Mouse (Mus musculus) midbrain, embryonic 13.5 days (tissue): ENCODE data around the gene Ubap1. TPM values are rescaled to one million over a fixed set of nuclear protein-coding genes. Genes with fewer than 3 reads are reported as not detected.

Experiments used
- ATAC-seq: fragments of 200-750 bp; cut with Nextera tagmentation; 2 replicates; pipeline ENCODE4 v1.8.0; 2017; ENCODE audit warnings: mild to moderate bottlenecking, moderate TSS enrichment, moderate library complexity
- H3K27ac ChIP-seq: fragments of 300-500 bp; sonication (generic); 2 replicates; pipeline ENCODE4 v1.5.1; 2015; ENCODE audit warnings: inconsistent platforms, mild to moderate bottlenecking, moderate library complexity
- H3K27me3 ChIP-seq: fragments of 300-500 bp; sonication (generic); 2 replicates; pipeline ENCODE4 v1.6.1; 2015; ENCODE audit warnings: mild to moderate bottlenecking, inconsistent platforms
- H3K36me3 ChIP-seq: fragments of 300-500 bp; sonication (generic); 2 replicates; pipeline ENCODE4 v1.6.1; 2015; ENCODE audit warnings: mild to moderate bottlenecking, inconsistent platforms
- H3K4me1 ChIP-seq: fragments of 300-500 bp; sonication (generic); replicated peaks from 2 replicates; pipeline ENCODE4 v1.6.1; 2015; ENCODE audit warnings: inconsistent platforms
- H3K4me2 ChIP-seq: fragments of 300-500 bp; sonication (generic); replicated peaks from 2 replicates; pipeline ENCODE4 v1.6.1; 2015; ENCODE audit warnings: moderate library complexity, mild to moderate bottlenecking, inconsistent platforms
- H3K4me3 ChIP-seq: fragments of 300-500 bp; sonication (generic); replicated peaks from 2 replicates; pipeline ENCODE4 v1.5.1; 2015; ENCODE audit warnings: mild to moderate bottlenecking, inconsistent platforms
- H3K9ac ChIP-seq: fragments of 300-500 bp; sonication (generic); replicated peaks from 2 replicates; pipeline ENCODE4 v1.6.1; 2015; ENCODE audit warnings: mild to moderate bottlenecking, inconsistent platforms
- H3K9me3 ChIP-seq: fragments of 300-500 bp; sonication (generic); 2 replicates; pipeline ENCODE4 v1.6.1; 2016; ENCODE audit warnings: mild to moderate bottlenecking, inconsistent platforms
- WGBS: fragments of 180-500 bp; shearing (Covaris S2); methylation state at CpG from one replicate; pipeline ENCODE4 v1.1.7; 2015; 5-methylcytosine and 5-hydroxymethylcytosine counted together
- polyA plus RNA-seq: library from polyadenylated mRNA; unstranded; fragments of >200 nt; fragmentation: Nextera tagmentation; extraction: Ambion mirVana; gene quantifications from 2 replicates; pipeline ENCODE4 v1.2.1, GENCODE M21; 2015

Ubap1 gene
- polyA plus RNA-seq, 1 experiment from 2014 or later, result 74.5 TPM

DNA sequence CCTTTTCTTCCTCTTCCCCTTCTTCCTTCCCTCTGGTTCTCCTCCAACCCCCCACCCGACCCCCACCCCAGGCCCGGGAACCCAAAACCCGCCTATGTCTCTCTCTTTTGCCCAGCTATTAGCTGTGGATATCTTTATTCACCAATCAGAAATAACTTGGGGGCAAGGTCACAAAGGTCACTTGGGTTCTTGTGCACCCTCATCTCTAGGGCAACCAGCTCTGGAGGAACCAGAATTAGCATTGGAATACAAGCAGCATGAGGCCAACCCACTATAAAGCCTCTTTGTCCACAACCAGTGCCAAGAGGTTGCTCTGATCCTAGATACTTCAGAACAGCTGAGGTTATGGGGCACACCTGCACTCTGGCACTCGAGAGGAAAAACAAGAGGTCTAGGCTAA is 19.3 kb upstream of the Ubap1 start:
- H3K9me3 ChIP-seq, result no peaks in the 10 kb centered on the region
- ATAC-seq, result no peak
- H3K36me3 ChIP-seq, result no peaks in the 10 kb centered on the region
- no peak overlapping the region for H3K4me3 ChIP-seq
- no peaks in the 10 kb centered on the region for H3K4me1 ChIP-seq
- no peaks in the 10 kb centered on the region for H3K27me3 ChIP-seq
- 38% methylated on average over 4 of the region's 4 CpGs for WGBS
- H3K4me2 ChIP-seq, result no peak overlapping the region
- no peak overlapping the region for H3K27ac ChIP-seq
- H3K9ac ChIP-seq, result no peak overlapping the region

DNA sequence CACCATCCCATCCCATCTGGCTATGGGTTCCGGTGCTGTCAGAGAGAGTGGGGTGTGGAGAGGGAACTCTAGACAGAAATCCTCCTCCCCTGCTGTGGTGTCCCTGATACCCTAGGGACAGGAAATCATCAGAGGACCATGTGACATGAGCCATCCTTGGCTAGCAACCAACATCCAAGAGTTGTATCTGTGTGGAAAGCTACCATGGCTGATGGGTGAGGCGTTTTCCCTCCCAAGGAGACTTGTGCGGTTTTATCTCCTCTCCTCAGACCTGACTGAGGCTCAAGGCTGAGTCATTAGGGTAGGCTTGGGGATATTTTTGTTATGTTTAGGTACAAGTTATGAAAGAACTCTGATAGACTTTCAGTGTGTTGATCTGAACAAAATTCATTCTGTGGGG is 17.7 kb upstream of the Ubap1 start:
- Histone ChIP-seq H3K9me3 (no peaks in the 10 kb centered on the region), H3K4me2 (no peak overlapping the region), H3K4me3 (no peak overlapping the region), H3K27ac (no peak overlapping the region), H3K27me3 (no peaks in the 10 kb centered on the region), H3K9ac (no peak overlapping the region), H3K4me1 (no peaks in the 10 kb centered on the region), H3K36me3 (no peaks in the 10 kb centered on the region)
- WGBS, result 91% methylated on average over 3 of the region's 3 CpGs
- ATAC-seq, result no peak

DNA sequence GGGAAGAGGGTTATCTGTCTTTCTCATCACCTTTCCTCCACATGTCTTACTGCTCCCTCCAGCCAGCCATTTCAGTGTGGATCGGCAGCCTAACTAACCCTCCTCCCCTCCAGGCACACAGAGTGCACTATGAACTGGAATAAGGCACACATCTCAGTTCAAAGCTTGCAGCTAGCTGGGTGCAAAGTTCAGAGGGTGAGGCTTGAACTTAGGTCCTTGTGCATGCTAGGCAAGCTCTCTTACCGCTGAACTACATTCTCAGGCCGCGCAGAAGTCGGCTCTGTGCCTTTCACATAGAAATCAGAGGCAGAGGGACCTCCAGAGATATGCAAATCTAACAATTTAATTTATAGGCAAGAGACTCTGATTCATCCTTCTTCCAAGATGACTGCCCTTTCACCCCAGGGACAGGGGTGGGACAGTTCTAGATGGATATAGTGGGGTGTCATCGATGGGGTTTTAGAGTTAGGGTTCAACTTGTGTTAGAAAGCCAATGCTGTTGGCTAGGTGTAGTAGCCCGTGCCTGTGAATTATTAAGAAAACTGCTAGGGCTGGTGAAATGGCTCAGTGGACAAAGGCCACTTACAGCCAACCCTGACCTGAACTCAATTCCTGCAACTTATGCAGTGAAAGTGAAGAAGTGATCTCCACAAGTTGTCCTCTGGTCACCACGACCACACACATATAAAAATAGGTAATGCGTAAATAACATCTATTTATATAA is 16.9 kb upstream of the Ubap1 start:
- no peak overlapping the region for H3K27ac ChIP-seq
- no peaks in the 10 kb centered on the region for H3K27me3 ChIP-seq
- no peak overlapping the region for H3K9ac ChIP-seq
- no peaks in the 10 kb centered on the region for H3K9me3 ChIP-seq
- ATAC-seq, result no peak
- H3K4me3 ChIP-seq, result no peak overlapping the region
- no peaks in the 10 kb centered on the region for H3K4me1 ChIP-seq
- no peaks in the 10 kb centered on the region for H3K36me3 ChIP-seq
- WGBS, result 95% methylated on average over 9 of the region's 9 CpGs
- no peak overlapping the region for H3K4me2 ChIP-seq

DNA sequence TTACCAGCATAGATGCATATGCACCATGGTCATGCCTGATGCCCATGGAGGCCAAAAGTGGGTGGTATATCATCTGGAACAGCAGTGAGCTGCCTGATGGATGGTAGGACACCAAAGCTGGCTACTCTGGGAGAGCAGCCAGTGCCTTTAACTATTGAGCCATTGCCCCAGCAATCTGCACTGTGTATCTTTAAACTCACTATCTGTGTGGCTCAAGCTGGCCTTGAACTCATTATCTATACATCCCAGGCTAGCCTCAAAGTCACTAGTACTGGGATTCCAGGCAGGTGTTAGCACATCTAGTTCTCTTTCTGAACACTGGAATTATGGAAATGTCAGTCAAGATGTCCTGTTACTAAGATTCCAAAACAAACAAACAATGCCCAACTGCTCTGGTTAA is 12.2 kb upstream of the Ubap1 start:
- Histone ChIP-seq H3K27ac (no peak overlapping the region), H3K4me1 (no peaks in the 10 kb centered on the region), H3K4me2 (no peak overlapping the region), H3K27me3 (no peaks in the 10 kb centered on the region), H3K36me3 (no peaks in the 10 kb centered on the region), H3K4me3 (no peak overlapping the region), H3K9me3 (no peaks in the 10 kb centered on the region), H3K9ac (no peak overlapping the region)
- no peak for ATAC-seq

DNA sequence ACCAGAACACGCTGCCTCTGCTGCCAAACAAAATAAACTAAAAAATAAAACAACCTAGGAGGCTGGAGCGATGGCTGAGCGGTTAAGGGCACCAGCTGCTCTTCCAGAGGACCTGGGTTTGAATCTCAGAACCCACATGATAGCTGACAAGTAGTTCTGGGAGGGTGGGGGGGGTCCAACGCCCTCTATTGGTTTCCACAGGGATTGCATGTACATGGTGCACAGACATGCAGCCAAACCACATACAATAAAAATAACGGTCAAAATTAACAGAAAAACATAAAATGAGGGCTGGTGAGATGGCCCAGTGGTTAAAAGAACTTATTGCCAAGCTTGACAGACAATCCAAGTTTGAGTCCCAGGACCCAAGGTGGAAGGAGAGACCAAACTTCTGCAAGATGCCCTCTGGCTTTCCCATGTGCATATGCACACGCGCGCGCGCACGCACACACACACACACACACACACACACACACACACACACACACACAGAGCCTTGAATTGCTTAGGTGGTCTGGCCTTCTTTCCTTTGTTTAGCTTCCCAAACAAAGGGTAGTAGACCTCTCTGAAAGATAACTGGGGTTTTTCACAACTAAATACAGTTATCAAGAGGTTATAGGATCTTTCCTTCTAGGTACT is 7.8 kb upstream of the Ubap1 start:
- Histone ChIP-seq H3K27me3 (no peaks in the 10 kb centered on the region), H3K36me3 (no peaks in the 10 kb centered on the region), H3K4me1 (no peaks in the 10 kb centered on the region), H3K9me3 (no peaks in the 10 kb centered on the region), H3K9ac (no peak overlapping the region), H3K27ac (no peak overlapping the region), H3K4me2 (no peak overlapping the region), H3K4me3 (no peak overlapping the region)
- no peak for ATAC-seq
- WGBS, result 83% methylated on average over 11 of the region's 11 CpGs

DNA sequence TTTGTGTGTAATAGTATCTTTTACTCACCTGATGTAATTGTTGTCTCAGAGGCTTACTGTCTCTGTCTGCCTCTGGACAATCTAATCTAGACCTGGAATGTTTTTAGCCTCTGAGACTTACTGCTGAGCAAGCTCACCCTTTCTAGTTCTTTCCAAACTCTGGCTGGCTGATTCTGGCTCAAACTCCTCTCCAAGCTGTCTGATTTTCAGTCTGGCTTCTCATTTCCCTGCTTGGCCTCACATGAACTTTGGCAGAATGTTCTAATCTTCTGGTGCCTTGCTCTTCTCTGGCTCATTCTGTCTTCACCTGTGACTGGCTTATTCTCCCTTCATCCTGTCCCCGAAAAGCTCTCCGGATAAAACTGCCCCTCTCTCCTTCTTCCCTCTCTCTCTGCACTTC is 2.8 kb upstream of the Ubap1 start:
- ATAC-seq, result no peak
- Histone ChIP-seq H3K36me3 (no peaks in the 10 kb centered on the region), H3K4me2 (no peak overlapping the region), H3K27ac (no peak overlapping the region), H3K9me3 (no peaks in the 10 kb centered on the region), H3K4me3 (no peak overlapping the region), H3K27me3 (no peaks in the 10 kb centered on the region), H3K9ac (no peak overlapping the region), H3K4me1 (peaks cover 14% of the 10 kb centered on the region)
- WGBS, result 68% methylated on average over 2 of the region's 2 CpGs

DNA sequence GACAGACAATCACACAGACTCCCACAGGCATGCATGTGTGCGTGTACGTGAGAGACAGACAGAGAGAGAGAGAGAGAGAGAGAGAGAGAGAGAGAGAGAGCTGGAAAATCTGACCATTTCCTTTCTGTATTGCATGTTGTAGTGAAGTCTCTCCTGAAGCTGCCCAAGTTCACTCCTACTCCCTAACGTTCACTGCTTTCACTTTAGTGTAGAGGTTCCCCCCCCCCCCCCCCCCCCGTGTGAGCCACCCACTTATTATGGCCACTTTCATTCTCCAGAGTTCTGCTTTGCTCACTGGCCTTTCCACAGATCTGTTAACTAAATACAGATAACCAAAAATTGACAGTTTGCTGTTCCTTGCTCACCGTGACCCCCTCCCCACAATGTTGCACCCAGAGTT is 957 bp upstream of the Ubap1 start:
- no peaks in the 10 kb centered on the region for H3K27me3 ChIP-seq
- WGBS, result 52% methylated on average over 5 of the region's 5 CpGs
- H3K27ac ChIP-seq, result no peak overlapping the region
- H3K36me3 ChIP-seq, result peaks cover 10% of the 10 kb centered on the region
- H3K9ac ChIP-seq, result peak overlapping the region; percentile 48
- peak overlapping the region; percentile 37 for H3K4me2 ChIP-seq
- H3K4me3 ChIP-seq, result peak overlapping the region; percentile 72
- H3K4me1 ChIP-seq, result peaks cover 14% of the 10 kb centered on the region
- ATAC-seq, result no peak
- no peaks in the 10 kb centered on the region for H3K9me3 ChIP-seq

DNA sequence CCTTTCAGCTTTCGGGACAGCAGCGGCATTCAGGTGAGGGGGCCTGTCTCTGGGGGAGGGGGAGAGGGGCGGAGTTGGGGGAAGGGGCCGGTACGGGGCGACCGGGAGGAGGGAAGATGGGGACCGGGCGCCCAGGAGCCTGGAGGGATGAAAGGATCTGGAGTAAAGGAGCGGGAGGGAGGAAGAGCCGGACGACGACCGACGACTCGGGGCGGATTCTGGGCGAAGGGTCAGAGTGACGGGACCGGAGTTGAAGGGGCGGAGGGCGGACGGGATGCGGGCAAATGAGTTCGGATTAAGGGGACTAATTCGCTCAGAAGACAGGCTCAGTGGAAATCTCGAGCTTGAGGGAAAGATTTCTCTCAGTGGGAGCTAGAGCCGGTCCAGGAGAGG is 399 bp downstream of the Ubap1 start:
- H3K27ac ChIP-seq, result peak overlapping the region; percentile 96
- H3K9me3 ChIP-seq, result no peaks in the 10 kb centered on the region
- peaks cover 14% of the 10 kb centered on the region for H3K4me1 ChIP-seq
- ATAC-seq, result no peak
- WGBS, result under 1% methylated on average over 28 of the region's 28 CpGs
- H3K4me3 ChIP-seq, result peak overlapping the region; percentile 72
- peak overlapping the region; percentile 70 for H3K4me2 ChIP-seq
- peak overlapping the region; percentile 88 for H3K9ac ChIP-seq
- H3K36me3 ChIP-seq, result peaks cover 11% of the 10 kb centered on the region
- no peaks in the 10 kb centered on the region for H3K27me3 ChIP-seq

DNA sequence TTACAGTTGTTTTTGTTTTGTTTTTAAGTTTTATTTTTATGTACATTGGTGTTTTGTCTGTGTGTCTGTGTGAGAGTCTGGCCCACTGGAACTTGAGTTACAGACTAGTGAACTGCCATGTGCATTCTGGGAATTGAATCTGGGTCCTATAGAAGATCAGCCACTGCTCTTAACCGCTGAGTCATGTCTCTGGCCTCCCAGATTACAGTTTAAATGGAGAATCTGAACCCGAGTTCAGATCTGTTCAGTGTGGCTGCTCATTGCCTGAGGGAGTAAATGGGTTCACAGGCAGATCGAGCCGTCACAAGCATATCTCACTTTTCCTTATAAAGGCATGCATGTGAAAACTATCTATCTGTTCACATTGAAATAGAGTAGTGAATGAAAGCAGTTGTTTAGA is 4.0 kb downstream of the Ubap1 start:
- Histone ChIP-seq H3K36me3 (peaks cover 17% of the 10 kb centered on the region), H3K27me3 (no peaks in the 10 kb centered on the region), H3K4me1 (peaks cover 17% of the 10 kb centered on the region), H3K27ac (no peak overlapping the region), H3K9me3 (no peaks in the 10 kb centered on the region), H3K4me3 (no peak overlapping the region), H3K9ac (no peak overlapping the region), H3K4me2 (no peak overlapping the region)
- ATAC-seq, result no peak
- 97% methylated on average over 4 of the region's 4 CpGs for WGBS

DNA sequence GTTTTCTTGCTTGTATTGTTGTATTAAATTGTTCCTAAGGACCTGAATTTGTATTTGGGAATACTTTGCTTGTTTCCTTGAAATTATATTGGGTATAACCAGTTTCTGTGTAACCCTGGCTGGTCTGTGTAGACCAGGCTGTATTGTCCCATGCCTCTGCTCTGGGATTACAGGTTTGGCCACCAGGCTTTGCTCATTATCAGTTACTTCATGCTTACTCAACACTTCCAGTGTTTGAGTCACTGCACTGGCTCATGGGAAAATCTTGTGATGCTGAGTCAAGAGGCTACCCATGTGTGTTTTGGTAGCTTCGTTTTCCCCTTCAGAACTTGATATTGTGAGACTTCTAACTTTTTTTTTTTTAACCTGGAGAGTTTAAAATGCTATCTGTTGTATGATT is 4.5 kb downstream of the Ubap1 start:
- Histone ChIP-seq H3K9me3 (no peaks in the 10 kb centered on the region), H3K4me1 (peaks cover 12% of the 10 kb centered on the region), H3K27me3 (no peaks in the 10 kb centered on the region), H3K4me2 (no peak overlapping the region), H3K36me3 (peaks cover 17% of the 10 kb centered on the region), H3K9ac (no peak overlapping the region), H3K27ac (no peak overlapping the region), H3K4me3 (no peak overlapping the region)
- 95% methylated on average over 1 of the region's 1 CpGs for WGBS
- ATAC-seq, result no peak

DNA sequence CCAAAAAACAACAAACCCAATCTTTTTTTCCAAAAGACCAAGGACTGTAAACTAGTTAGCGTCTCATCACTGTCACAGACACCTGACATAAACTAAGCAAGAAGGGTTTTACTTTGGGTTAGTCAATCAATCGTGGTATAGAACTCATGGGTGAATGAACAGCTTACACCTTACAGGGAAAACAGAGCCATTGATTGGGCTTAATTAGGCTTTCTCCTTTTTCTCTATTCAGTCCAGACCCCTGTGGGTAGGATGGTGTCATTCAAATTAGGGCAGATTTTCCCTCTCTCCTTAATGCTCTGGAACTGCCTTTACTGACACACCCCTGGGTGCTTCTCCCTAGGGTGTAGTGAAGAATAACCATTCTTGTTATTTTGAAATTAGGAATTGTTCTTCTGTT is 8.4 kb downstream of the Ubap1 start:
- 39% methylated on average over 2 of the region's 2 CpGs for WGBS

DNA sequence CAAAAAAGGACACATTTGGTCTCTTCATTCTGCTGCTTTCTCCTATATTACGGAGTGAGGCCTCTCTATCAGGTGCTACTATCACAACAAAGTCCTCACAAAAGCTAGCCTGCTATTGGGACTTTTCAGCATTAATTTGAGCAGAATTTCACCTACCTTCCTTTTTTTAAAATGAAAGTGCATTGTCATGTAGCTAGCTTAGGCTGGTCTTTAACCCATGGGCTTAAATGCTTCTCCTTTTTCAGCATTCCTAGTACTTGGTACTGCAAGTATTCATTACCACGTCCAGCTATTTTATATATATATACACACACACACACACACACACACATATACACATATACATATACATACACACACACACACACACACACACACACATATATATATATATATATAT is 9.9 kb downstream of the Ubap1 start:
- H3K9ac ChIP-seq, result no peak overlapping the region
- no peak overlapping the region for H3K4me2 ChIP-seq
- 0 out of 2 replicates have a peak, but pooled peaks cover 4% of the 10 kb centered on the region for H3K4me1 ChIP-seq
- no peaks in the 10 kb centered on the region for H3K9me3 ChIP-seq
- no peaks in the 10 kb centered on the region for H3K27me3 ChIP-seq
- H3K36me3 ChIP-seq, result peaks cover 8% of the 10 kb centered on the region; the same call in 1 of the 2 replicates
- no peak overlapping the region for H3K4me3 ChIP-seq
- no peak overlapping the region for H3K27ac ChIP-seq
- WGBS, result 87% methylated on average over 2 of the region's 2 CpGs
- ATAC-seq, result no peak

More for the DNA sequence above, 8.4 kb downstream of the Ubap1 start:
- H3K9ac ChIP-seq, result no peak overlapping the region
- H3K9me3 ChIP-seq, result no peaks in the 10 kb centered on the region
- no peak overlapping the region for H3K27ac ChIP-seq
- H3K4me1 ChIP-seq, result 0 out of 2 replicates have a peak, but pooled peaks cover 4% of the 10 kb centered on the region
- ATAC-seq, result no peak
- H3K4me2 ChIP-seq, result no peak overlapping the region
- peaks cover 16% of the 10 kb centered on the region for H3K36me3 ChIP-seq
- H3K27me3 ChIP-seq, result no peaks in the 10 kb centered on the region
- no peak overlapping the region for H3K4me3 ChIP-seq
